In the genomic region with DNA sequence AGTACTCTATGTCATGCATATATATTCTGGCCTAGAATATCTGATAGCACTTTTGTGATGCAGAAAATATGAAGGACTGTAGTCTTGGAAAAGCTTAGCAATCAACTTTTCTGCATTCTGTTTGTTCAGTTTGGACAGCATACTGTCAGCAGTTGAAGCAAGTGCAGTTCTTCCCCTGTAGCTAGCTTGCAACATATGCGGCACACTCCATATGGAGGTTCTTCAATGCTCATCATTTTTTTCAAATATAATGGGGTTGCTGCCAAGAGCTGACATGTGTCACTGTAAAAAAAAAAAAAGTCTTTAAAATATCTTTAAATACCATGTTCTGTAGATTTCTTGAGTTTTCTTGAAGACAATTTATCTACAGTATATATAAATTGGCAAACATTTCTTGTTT, we compare ENCODE assay signal across 19 mouse cellular contexts. TPM values are rescaled to one million over a fixed set of nuclear protein-coding genes. Genes with fewer than 3 reads are reported as not detected.
DNase-seq lines count a peak whose midpoint lies in the region; ATAC-seq and TF ChIP-seq lines count a peak whose summit lies in the region.
"Had no signal": no experiment of that assay in that cellular context is flagged by ENCODE, and none has a peak within 500 bp of the region (broad histone marks: within the 10 kb centered on the region; RNA-seq: fewer than 3 reads in every experiment).

No protein-coding gene starts in this region.

- H3K4me1 ChIP-seq in midbrain, postnatal 0 days (ENCODE audit: insufficient read depth, low read length), result no peaks in the 10 kb centered on the region
- H3K4me1 ChIP-seq in midbrain, embryonic 14.5 days (ENCODE audit: control insufficient read depth, insufficient read depth, low read length), result no peaks in the 10 kb centered on the region
- H3K4me1 ChIP-seq in kidney, embryonic 14.5 days (ENCODE audit: control insufficient read depth, insufficient read depth, low read length), result no peaks in the 10 kb centered on the region
- H3K4me1 ChIP-seq: embryonic facial prominence, embryonic 10.5 days; heart, embryonic 13.5 days; hindbrain, embryonic 15.5 days had no signal

- no peak overlapping the region for H3K4me3 ChIP-seq in midbrain, postnatal 0 days (ENCODE audit: low read depth, low read length)
- no peak overlapping the region for H3K4me3 ChIP-seq in midbrain, embryonic 14.5 days (replicated peaks; ENCODE audit: low read depth, low read length)
- no peak overlapping the region for H3K4me3 ChIP-seq in kidney, embryonic 14.5 days (ENCODE audit: low read length)
- H3K4me3 ChIP-seq: embryonic facial prominence, embryonic 10.5 days; heart, embryonic 13.5 days; hindbrain, embryonic 15.5 days had no signal

- H3K27me3 ChIP-seq in midbrain, postnatal 0 days (ENCODE audit: insufficient read depth, low read length), result no peaks in the 10 kb centered on the region
- no peaks in the 10 kb centered on the region for H3K27me3 ChIP-seq in midbrain, embryonic 14.5 days (ENCODE audit: control insufficient read depth, insufficient read depth, low read length)
- H3K27me3 ChIP-seq in kidney, embryonic 14.5 days (ENCODE audit: control insufficient read depth, insufficient read depth, low read length), result no peaks in the 10 kb centered on the region
- H3K27me3 ChIP-seq: heart, embryonic 13.5 days; hindbrain, embryonic 15.5 days had no signal

- peak; percentile 59; the same call in 1 of the 2 replicates for ATAC-seq in frontal cortex, adult (ENCODE audit: low TSS enrichment)
- ATAC-seq in midbrain, postnatal 0 days (ENCODE audit: low FRiP score), result no peak
- no peak for ATAC-seq in midbrain, embryonic 14.5 days (ENCODE audit: low FRiP score, low TSS enrichment)
- ATAC-seq in kidney, embryonic 14.5 days (ENCODE audit: low FRiP score, low TSS enrichment), result no peak
- ATAC-seq: intestine, embryonic 16.5 days had no signal

- no peaks in the 10 kb centered on the region for H3K9me3 ChIP-seq in midbrain, postnatal 0 days (ENCODE audit: low read length)
- no peaks in the 10 kb centered on the region for H3K9me3 ChIP-seq in midbrain, embryonic 14.5 days (ENCODE audit: control insufficient read depth, low read length)
- H3K9me3 ChIP-seq in kidney, embryonic 14.5 days (ENCODE audit: control insufficient read depth, low read length), result no peaks in the 10 kb centered on the region
- H3K9me3 ChIP-seq: embryonic facial prominence, embryonic 10.5 days; heart, embryonic 13.5 days; hindbrain, embryonic 15.5 days had no signal

- no peak overlapping the region for H3K4me2 ChIP-seq in midbrain, postnatal 0 days (ENCODE audit: low read depth, low read length, poor library complexity, severe bottlenecking)
- H3K4me2 ChIP-seq in midbrain, embryonic 14.5 days (ENCODE audit: low read length), result no peak overlapping the region
- H3K4me2 ChIP-seq in kidney, embryonic 14.5 days (replicated peaks; ENCODE audit: low read depth, low read length), result no peak overlapping the region
- H3K4me2 ChIP-seq: heart, embryonic 13.5 days; hindbrain, embryonic 15.5 days had no signal

- no peaks in the 10 kb centered on the region for H3K36me3 ChIP-seq in midbrain, postnatal 0 days (ENCODE audit: insufficient read depth, low read length)
- no peaks in the 10 kb centered on the region for H3K36me3 ChIP-seq in midbrain, embryonic 14.5 days (ENCODE audit: control insufficient read depth, insufficient read depth, low read length)
- H3K36me3 ChIP-seq in kidney, embryonic 14.5 days (ENCODE audit: control insufficient read depth, insufficient read depth, low read length), result no peaks in the 10 kb centered on the region
- H3K36me3 ChIP-seq: embryonic facial prominence, embryonic 10.5 days; heart, embryonic 13.5 days; hindbrain, embryonic 15.5 days had no signal

- TF ChIP-seq CTCF in midbrain, postnatal 0 days (IDR thresholded peaks at IDR 0.05), result no peak

- no peak for DNase-seq in frontal cortex, postnatal 14 days (ENCODE audit: low spot score in 2 of 2)
- peak; percentile 17 for DNase-seq in midbrain, postnatal 0 days (ENCODE audit: low spot score)
- no peak for DNase-seq in midbrain, embryonic 14.5 days
- DNase-seq in brain, embryonic 18.5 days (ENCODE audit: low read depth, low spot score), result peak; percentile 47
- no peak for DNase-seq in kidney, postnatal 36 days
- DNase-seq: adrenal gland, adult 8-10 months; adrenal gland, postnatal 36 days; cerebellum, adult 18-20 months; cerebellum, adult 9-11 months; cerebellum, postnatal 36 days; gastrocnemius, postnatal 36 days; heart, adult 11 months; heart, postnatal 36 days had no signal

- H3K27ac ChIP-seq in midbrain, postnatal 0 days (ENCODE audit: low read depth, low read length), result no peak overlapping the region
- no peak overlapping the region for H3K27ac ChIP-seq in midbrain, embryonic 14.5 days (replicated peaks; ENCODE audit: low read depth, low read length)
- no peak overlapping the region for H3K27ac ChIP-seq in kidney, embryonic 14.5 days (ENCODE audit: low read depth, low read length)
- H3K27ac ChIP-seq: embryonic facial prominence, embryonic 10.5 days; heart, embryonic 13.5 days; hindbrain, embryonic 15.5 days had no signal

- 81% methylated on average over 1 of the region's 1 CpGs for WGBS in midbrain, postnatal 0 days
- 95% methylated on average over 1 of the region's 1 CpGs for WGBS in midbrain, embryonic 14.5 days
- 94% methylated on average over 1 of the region's 1 CpGs for WGBS in kidney, embryonic 14.5 days

- no peak overlapping the region for H3K9ac ChIP-seq in midbrain, postnatal 0 days (replicated peaks; ENCODE audit: low read length, poor library complexity, severe bottlenecking)
- no peak overlapping the region for H3K9ac ChIP-seq in midbrain, embryonic 14.5 days (replicated peaks; ENCODE audit: low read length)
- H3K9ac ChIP-seq in kidney, embryonic 14.5 days (ENCODE audit: low read depth, low read length), result no peak overlapping the region
- H3K9ac ChIP-seq: heart, embryonic 13.5 days; hindbrain, embryonic 15.5 days had no signal

RNA-seq across cellular contexts. Expression of gene Gucy1a2, which starts 13.4 kb away (rescaled TPM):
- total RNA-seq in midbrain, postnatal 0 days (2014; rRNA removed), result 30.7 and 40.0 TPM in 2 replicates
- polyA plus RNA-seq in midbrain, postnatal 0 days (2015; fragmentation: Nextera tagmentation; extraction: Ambion mirVana), result 2.9 and 3.4 TPM in 2 replicates
- polyA plus RNA-seq in midbrain, embryonic 14.5 days (2014; fragmentation: Nextera tagmentation; extraction: Ambion mirVana), result 7.1 and 9.4 TPM in 2 replicates
- polyA plus RNA-seq in kidney, embryonic 14.5 days (2014; fragmentation: Nextera tagmentation; extraction: Ambion mirVana), result 2.5 and 4.4 TPM in 2 replicates

Comparison
In these comparisons a context has a peak if more than half of its experiments do, and no peak if none do; other contexts are left out.
1. DNase-seq: peak in midbrain, postnatal 0 days (single experiment) and brain, embryonic 18.5 days (single experiment); none in frontal cortex, postnatal 14 days (0 of 2), midbrain, embryonic 14.5 days (single experiment) and kidney, postnatal 36 days (0 of 2).